ENCODE assay signal across 14 mouse cellular contexts in genomic region chr12:108433498-108433897, GRCm38 (mm10).
DNase-seq lines count a peak whose midpoint lies in the region; ATAC-seq and TF ChIP-seq lines count a peak whose summit lies in the region.
"Had no signal": no experiment of that assay in that cellular context is flagged by ENCODE, and none has a peak within 500 bp of the region (broad histone marks: within the 10 kb centered on the region; RNA-seq: fewer than 3 reads in every experiment).

No protein-coding gene starts in this region.

- no peak overlapping the region for H3K4me3 ChIP-seq in hindbrain, embryonic 15.5 days
- H3K4me3 ChIP-seq in hindbrain, embryonic 11.5 days (ENCODE audit: low read depth, low read length): no peak overlapping the region
- no peak overlapping the region for H3K4me3 ChIP-seq in midbrain, embryonic 10.5 days
- no peak overlapping the region for H3K4me3 ChIP-seq in midbrain, embryonic 11.5 days (ENCODE audit: low read depth, low read length)
- H3K4me3 ChIP-seq in gastrocnemius, adult 2 months: no peak overlapping the region; the same call in 1 of the 2 replicates
- H3K4me3 ChIP-seq in neural tube, embryonic 14.5 days (ENCODE audit: low read depth, low read length): no peak overlapping the region
- H3K4me3 ChIP-seq in thymus, adult 2 months (ENCODE audit: control insufficient read depth, insufficient read depth, low read length): no peak overlapping the region
- H3K4me3 ChIP-seq: embryonic facial prominence, embryonic 13.5 days; midbrain, embryonic 12.5 days had no signal

- DNase-seq in hindbrain, embryonic 11.5 days (ENCODE audit: low spot score): no peak
- DNase-seq in midbrain, embryonic 10.5 days (ENCODE audit: low spot score): no peak
- no peak for DNase-seq in midbrain, embryonic 11.5 days (ENCODE audit: low spot score, missing footprints)
- DNase-seq in gastrocnemius, adult 2 months: peak; percentile 73
- no peak for DNase-seq in thymus, adult 2 months
- no peak for DNase-seq in layer of hippocampus, postnatal 10 days (ENCODE audit: low spot score in 2 of 2)
- DNase-seq: adrenal gland, postnatal 36 days; cerebellum, adult 11 months; kidney, postnatal 25 days had no signal

- H3K9ac ChIP-seq in hindbrain, embryonic 15.5 days: no peak overlapping the region
- H3K9ac ChIP-seq in hindbrain, embryonic 11.5 days (ENCODE audit: low read depth, low read length): no peak overlapping the region
- no peak overlapping the region for H3K9ac ChIP-seq in midbrain, embryonic 11.5 days (ENCODE audit: low read length)
- H3K9ac ChIP-seq in neural tube, embryonic 14.5 days (replicated peaks; ENCODE audit: low read depth, low read length): no peak overlapping the region
- H3K9ac ChIP-seq: embryonic facial prominence, embryonic 13.5 days; liver, embryonic 14.5 days; midbrain, embryonic 12.5 days had no signal

- intact Hi-C loops in gastrocnemius, adult 2 months (cut with DNase I): no loop called here

- H3K4me2 ChIP-seq in hindbrain, embryonic 15.5 days: peak overlapping the region; percentile 30; the same call in 1 of the 2 replicates
- H3K4me2 ChIP-seq in hindbrain, embryonic 11.5 days (replicated peaks; ENCODE audit: low read depth, low read length): no peak overlapping the region
- H3K4me2 ChIP-seq in midbrain, embryonic 11.5 days: no peak overlapping the region
- H3K4me2 ChIP-seq in neural tube, embryonic 14.5 days (ENCODE audit: low read depth, low read length): no peak overlapping the region
- H3K4me2 ChIP-seq: embryonic facial prominence, embryonic 13.5 days; midbrain, embryonic 12.5 days had no signal

- no peaks in the 10 kb centered on the region for H3K36me3 ChIP-seq in hindbrain, embryonic 15.5 days
- H3K36me3 ChIP-seq in hindbrain, embryonic 11.5 days (ENCODE audit: control insufficient read depth, insufficient read depth, low read length): no peaks in the 10 kb centered on the region
- H3K36me3 ChIP-seq in midbrain, embryonic 10.5 days: peaks cover 7% of the 10 kb centered on the region
- H3K36me3 ChIP-seq in midbrain, embryonic 11.5 days (ENCODE audit: control insufficient read depth, insufficient read depth, low read length): no peaks in the 10 kb centered on the region
- H3K36me3 ChIP-seq in neural tube, embryonic 14.5 days (ENCODE audit: control insufficient read depth, insufficient read depth, low read length): no peaks in the 10 kb centered on the region
- H3K36me3 ChIP-seq in thymus, adult 2 months (ENCODE audit: control insufficient read depth, insufficient read depth, low read length): no peaks in the 10 kb centered on the region
- H3K36me3 ChIP-seq: embryonic facial prominence, embryonic 13.5 days; midbrain, embryonic 12.5 days had no signal

- WGBS in hindbrain, embryonic 15.5 days: 40% methylated on average over 10 of the region's 10 CpGs
- 69% methylated on average over 10 of the region's 10 CpGs for WGBS in hindbrain, embryonic 11.5 days
- 82% methylated on average over 10 of the region's 10 CpGs for WGBS in midbrain, embryonic 10.5 days
- 81% methylated on average over 10 of the region's 10 CpGs for WGBS in midbrain, embryonic 11.5 days
- 59% methylated on average over 10 of the region's 10 CpGs for WGBS in neural tube, embryonic 14.5 days
- 89% methylated on average over 10 of the region's 10 CpGs for WGBS in thymus, adult 2 months

- TF ChIP-seq CTCF in gastrocnemius, adult 2 months (IDR thresholded peaks at IDR 0.05): no peak
- no peak for TF ChIP-seq CTCF in thymus, adult 2 months (IDR thresholded peaks at IDR 0.05; ENCODE audit: borderline replicate concordance, control insufficient read depth, extremely low read depth, insufficient read depth, low read length, poor library complexity)

- 0 out of 2 replicates have a peak overlapping the region, but pooled peaks have one; percentile 7 for H3K27ac ChIP-seq in hindbrain, embryonic 15.5 days (replicated peaks)
- H3K27ac ChIP-seq in hindbrain, embryonic 11.5 days (ENCODE audit: low read depth, low read length): no peak overlapping the region
- H3K27ac ChIP-seq in midbrain, embryonic 10.5 days (replicated peaks): peak overlapping the region; percentile 49; the same call in 1 of the 2 replicates
- H3K27ac ChIP-seq in midbrain, embryonic 11.5 days (ENCODE audit: low read depth, low read length): no peak overlapping the region
- H3K27ac ChIP-seq in gastrocnemius, adult 2 months: peak overlapping the region; percentile 40; the same call in 1 of the 2 replicates
- 0 out of 2 replicates have a peak overlapping the region, but pooled peaks have one; percentile 11 for H3K27ac ChIP-seq in neural tube, embryonic 14.5 days (ENCODE audit: low read depth, low read length)
- H3K27ac ChIP-seq in thymus, adult 2 months (ENCODE audit: control insufficient read depth, insufficient read depth, low read length): no peak overlapping the region
- H3K27ac ChIP-seq: embryonic facial prominence, embryonic 13.5 days; liver, embryonic 14.5 days; midbrain, embryonic 12.5 days had no signal

- H3K27me3 ChIP-seq in hindbrain, embryonic 15.5 days: no peaks in the 10 kb centered on the region
- no peaks in the 10 kb centered on the region for H3K27me3 ChIP-seq in hindbrain, embryonic 11.5 days (ENCODE audit: control insufficient read depth, insufficient read depth, low read length)
- no peaks in the 10 kb centered on the region for H3K27me3 ChIP-seq in midbrain, embryonic 10.5 days (ENCODE audit: low read depth, poor library complexity, severe bottlenecking)
- H3K27me3 ChIP-seq in midbrain, embryonic 11.5 days (ENCODE audit: control insufficient read depth, insufficient read depth, low read length): no peaks in the 10 kb centered on the region
- no peaks in the 10 kb centered on the region for H3K27me3 ChIP-seq in neural tube, embryonic 14.5 days (ENCODE audit: control insufficient read depth, insufficient read depth, low read length)
- no peaks in the 10 kb centered on the region for H3K27me3 ChIP-seq in thymus, adult 2 months (ENCODE audit: control insufficient read depth, insufficient read depth, low read length)
- H3K27me3 ChIP-seq: embryonic facial prominence, embryonic 13.5 days; midbrain, embryonic 12.5 days had no signal

- no peaks in the 10 kb centered on the region for H3K9me3 ChIP-seq in hindbrain, embryonic 15.5 days
- H3K9me3 ChIP-seq in hindbrain, embryonic 11.5 days (ENCODE audit: control insufficient read depth, low read length): no peaks in the 10 kb centered on the region
- H3K9me3 ChIP-seq in midbrain, embryonic 10.5 days (replicated peaks): no peaks in the 10 kb centered on the region
- H3K9me3 ChIP-seq in midbrain, embryonic 11.5 days (ENCODE audit: control insufficient read depth, low read length): no peaks in the 10 kb centered on the region
- no peaks in the 10 kb centered on the region for H3K9me3 ChIP-seq in neural tube, embryonic 14.5 days (ENCODE audit: control insufficient read depth, low read length)
- H3K9me3 ChIP-seq: embryonic facial prominence, embryonic 13.5 days; midbrain, embryonic 12.5 days had no signal

- ATAC-seq in hindbrain, embryonic 15.5 days (ENCODE audit: low FRiP score, low read depth): no peak
- ATAC-seq in hindbrain, embryonic 11.5 days (ENCODE audit: low FRiP score): no peak
- no peak for ATAC-seq in midbrain, embryonic 11.5 days (ENCODE audit: low FRiP score)
- no peak for ATAC-seq in neural tube, embryonic 14.5 days (ENCODE audit: low read depth)

- no peak for TF ChIP-seq POLR2A in thymus, adult 2 months (IDR thresholded peaks at IDR 0.05; ENCODE audit: control insufficient read depth, extremely low read depth, insufficient read depth, low read length, poor library complexity)

- peaks cover 41% of the 10 kb centered on the region for H3K4me1 ChIP-seq in hindbrain, embryonic 15.5 days (replicated peaks)
- peaks cover 7% of the 10 kb centered on the region for H3K4me1 ChIP-seq in hindbrain, embryonic 11.5 days (replicated peaks; ENCODE audit: control insufficient read depth, insufficient read depth, low read length)
- peaks cover 78% of the 10 kb centered on the region for H3K4me1 ChIP-seq in midbrain, embryonic 10.5 days
- H3K4me1 ChIP-seq in midbrain, embryonic 11.5 days (ENCODE audit: control insufficient read depth, insufficient read depth, low read length): peaks cover 41% of the 10 kb centered on the region
- H3K4me1 ChIP-seq in neural tube, embryonic 14.5 days (ENCODE audit: control insufficient read depth, insufficient read depth, low read length): peaks cover 22% of the 10 kb centered on the region
- H3K4me1 ChIP-seq in thymus, adult 2 months (replicated peaks; ENCODE audit: control insufficient read depth, insufficient read depth, low read length): no peaks in the 10 kb centered on the region

Comparison
In these comparisons a context has a peak if more than half of its experiments do, and no peak if none do; other contexts are left out.
1. H3K27ac ChIP-seq: peak in hindbrain, embryonic 15.5 days (single experiment), midbrain, embryonic 10.5 days (single experiment), gastrocnemius, adult 2 months (single experiment) and neural tube, embryonic 14.5 days (single experiment); none in hindbrain, embryonic 11.5 days (single experiment), midbrain, embryonic 11.5 days (single experiment) and thymus, adult 2 months (single experiment).